Mouse (Mus musculus): ENCODE results near the gene Erich3. TPM values are rescaled to one million over a fixed set of nuclear protein-coding genes. Genes with fewer than 3 reads are reported as not detected.
"Not testable (repeated sequence)": the region's sequence is repeated elsewhere in the genome, so short reads cannot be mapped to it uniquely, and the experiment has no call there.

The Erich3 gene
- total RNA-seq (2014; fragmentation: Nextera tagmentation) = not detected in 2 replicates
- total RNA-seq (2017) = not detected in 2 replicates

DNA sequence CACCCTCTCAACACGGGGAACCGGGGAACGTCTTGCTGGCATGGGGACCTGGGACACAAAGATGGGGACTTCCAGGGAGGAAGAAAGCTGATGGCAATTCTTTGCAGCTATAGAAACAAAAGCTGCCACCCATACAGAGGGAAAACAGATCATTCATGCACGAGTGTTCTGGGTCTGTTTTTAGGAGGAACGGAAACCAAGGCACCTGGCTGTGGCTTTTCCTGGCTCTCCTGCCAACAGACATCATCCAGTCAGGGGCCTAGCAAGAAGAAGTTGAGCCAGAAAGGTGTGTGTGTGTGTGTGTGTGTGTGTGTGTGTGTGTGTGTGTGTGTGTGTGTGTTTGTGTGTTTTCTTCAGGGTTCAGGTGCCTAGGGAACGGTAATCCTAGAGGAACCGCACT is at the start of gene Erich3:
Gene Erich3, plus strand, starts transcription at position 315 of the 400 bp plus-strand sequence.
- no peak for ATAC-seq (replicated peaks; ENCODE audit: low FRiP score, low TSS enrichment, poor library complexity, severe bottlenecking)

DNA sequence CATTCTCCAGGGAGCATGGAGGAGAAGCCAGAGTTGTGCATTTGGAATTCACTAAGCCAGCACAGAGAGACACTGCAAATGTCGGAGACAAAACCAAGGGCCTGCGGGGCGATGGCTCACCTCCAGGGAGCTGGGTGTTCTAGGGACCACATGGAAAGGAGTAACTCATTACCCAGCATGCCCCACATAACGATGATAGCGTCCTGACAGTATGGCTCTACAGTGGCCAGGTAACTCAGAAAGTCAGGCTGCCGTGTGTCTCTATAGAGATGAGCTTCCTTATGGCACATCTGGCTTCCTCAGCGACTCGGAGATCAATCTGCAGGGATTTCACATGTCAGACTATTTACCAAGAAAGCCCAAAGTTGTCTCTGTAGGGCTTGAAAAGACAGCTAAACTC is 48.9 kb upstream of the Erich3 start:
- no peak for ATAC-seq (replicated peaks; ENCODE audit: low FRiP score, low TSS enrichment, poor library complexity, severe bottlenecking)

GRCm38 (mm10) chr3:154615304-154615703 is 48.4 kb upstream of the Erich3 start:
- ATAC-seq (replicated peaks; ENCODE audit: low FRiP score, low TSS enrichment, poor library complexity, severe bottlenecking) = no peak

DNA sequence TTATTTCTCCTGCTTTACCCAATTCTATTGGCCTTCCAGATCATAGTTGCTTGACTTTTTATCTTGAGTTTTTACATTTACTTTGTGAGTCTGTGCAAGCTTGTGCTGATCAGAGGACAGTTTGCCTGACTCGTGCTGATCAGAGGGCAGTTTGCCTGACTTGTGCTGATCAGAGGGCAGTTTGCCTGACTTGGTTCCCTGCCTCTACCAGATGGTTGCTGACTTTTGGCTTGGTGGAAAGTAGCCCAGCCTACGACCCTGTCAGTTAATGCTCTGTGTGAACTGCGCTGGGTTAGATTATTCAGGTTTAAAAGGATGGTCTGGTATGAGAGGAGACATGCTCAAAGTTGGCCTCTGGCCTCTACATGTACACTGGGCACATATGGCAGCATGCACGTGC is 47.6 kb upstream of the Erich3 start:
- ATAC-seq (replicated peaks; ENCODE audit: low FRiP score, low TSS enrichment, poor library complexity, severe bottlenecking) = no peak

DNA sequence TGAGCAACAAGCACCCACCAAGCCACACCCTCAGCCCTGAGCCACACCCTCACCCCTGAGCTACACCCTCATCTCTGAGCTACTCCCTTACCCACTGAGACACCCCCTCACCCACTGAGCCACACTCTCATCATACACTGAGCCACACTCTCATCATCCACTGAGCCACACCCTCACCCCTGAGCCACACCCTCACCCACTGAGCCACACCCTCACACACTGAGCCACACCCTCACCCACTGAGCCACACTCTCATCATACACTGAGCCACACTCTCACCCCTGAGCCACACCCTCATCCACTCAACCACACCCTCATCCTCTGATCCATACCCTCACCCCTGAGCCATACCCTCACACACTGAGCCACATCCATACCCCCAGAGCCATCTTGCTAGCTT is 35.4 kb upstream of the Erich3 start:
- peak; percentile 71; the same call in 1 of the 2 replicates for ATAC-seq (replicated peaks; ENCODE audit: low FRiP score, low TSS enrichment, poor library complexity, severe bottlenecking)

- not testable (repeated sequence) for ATAC-seq (replicated peaks; ENCODE audit: low FRiP score, low TSS enrichment, poor library complexity, severe bottlenecking)
Measured at GRCm38 (mm10) chr3:154631281-154631680, 32.4 kb upstream of the Erich3 start.

GRCm38 (mm10) chr3:154633091-154633490 is 30.6 kb upstream of the Erich3 start:
- no peak for ATAC-seq (replicated peaks; ENCODE audit: low FRiP score, low TSS enrichment, poor library complexity, severe bottlenecking)

GRCm38 (mm10) chr3:154646638-154647442 is 16.8 kb upstream of the Erich3 start:
- ATAC-seq (replicated peaks; ENCODE audit: low FRiP score, low TSS enrichment, poor library complexity, severe bottlenecking) = peak; percentile 59; the same call in 1 of the 2 replicates

DNA sequence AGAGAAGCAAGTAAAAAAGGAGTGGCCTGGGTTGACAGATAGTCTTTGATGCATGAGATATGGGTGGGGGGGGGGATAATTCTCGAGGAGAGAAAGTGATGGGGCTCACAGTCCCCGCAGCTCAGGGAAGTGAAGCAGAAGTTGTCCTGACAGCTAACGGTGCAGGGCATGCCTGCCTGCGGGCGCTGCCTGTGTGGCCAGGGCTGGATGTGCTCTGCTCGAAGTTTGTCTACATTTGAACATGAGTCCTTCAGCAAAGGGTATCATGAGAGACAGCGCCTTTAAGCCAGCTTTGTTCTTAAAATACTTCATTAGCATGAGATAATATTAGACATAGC is 16.2 kb upstream of the Erich3 start:
- no peak for ATAC-seq (replicated peaks; ENCODE audit: low FRiP score, low TSS enrichment, poor library complexity, severe bottlenecking)

DNA sequence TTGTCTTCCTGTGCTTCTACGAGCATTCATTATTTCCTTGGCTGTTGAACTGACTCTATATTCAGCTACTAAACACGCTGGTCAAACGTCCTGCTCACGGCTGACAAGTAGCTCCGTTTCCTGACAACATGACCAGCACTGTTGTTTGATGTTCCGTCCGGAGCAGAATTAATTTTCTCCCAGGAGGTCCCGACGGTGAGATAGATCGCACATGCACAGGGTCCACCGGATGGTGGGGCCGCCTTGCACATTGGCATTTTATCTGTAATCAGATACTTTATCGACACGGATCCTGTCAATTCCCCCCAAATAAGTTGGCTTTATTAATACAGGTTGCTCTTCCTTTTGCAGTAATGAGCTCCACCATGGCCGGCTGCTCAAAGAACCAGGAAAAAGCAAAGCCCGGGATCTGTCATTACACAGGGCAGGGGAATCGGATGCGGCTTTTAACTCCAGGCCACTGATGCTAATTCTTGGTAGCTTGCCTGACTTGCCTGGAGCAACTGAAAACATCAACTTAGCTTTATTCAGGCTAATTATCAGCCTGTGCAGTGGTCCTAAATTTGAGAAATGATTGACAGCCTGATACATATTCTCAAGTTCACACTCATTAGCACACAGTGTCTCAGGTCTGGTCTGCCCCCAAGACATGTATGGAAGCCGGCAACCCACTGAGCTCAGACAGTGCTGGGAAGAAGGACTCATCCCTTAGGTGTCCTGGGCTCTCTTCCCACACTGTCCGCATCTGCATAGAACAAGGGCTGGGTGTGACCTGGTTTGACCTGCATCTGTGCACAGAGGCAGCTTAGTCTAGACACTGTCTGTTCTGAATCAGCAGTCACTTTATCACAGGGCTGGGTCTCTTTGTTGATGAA is 14.0 kb upstream of the Erich3 start:
- ATAC-seq (replicated peaks; ENCODE audit: low FRiP score, low TSS enrichment, poor library complexity, severe bottlenecking) = no peak

- no peak for ATAC-seq (replicated peaks; ENCODE audit: low FRiP score, low TSS enrichment, poor library complexity, severe bottlenecking)
Measured at GRCm38 (mm10) chr3:154651192-154651821, 12.4 kb upstream of the Erich3 start.

GRCm38 (mm10) chr3:154652581-154653420 is 10.9 kb upstream of the Erich3 start:
- ATAC-seq (replicated peaks; ENCODE audit: low FRiP score, low TSS enrichment, poor library complexity, severe bottlenecking) = peak; percentile 62

DNA sequence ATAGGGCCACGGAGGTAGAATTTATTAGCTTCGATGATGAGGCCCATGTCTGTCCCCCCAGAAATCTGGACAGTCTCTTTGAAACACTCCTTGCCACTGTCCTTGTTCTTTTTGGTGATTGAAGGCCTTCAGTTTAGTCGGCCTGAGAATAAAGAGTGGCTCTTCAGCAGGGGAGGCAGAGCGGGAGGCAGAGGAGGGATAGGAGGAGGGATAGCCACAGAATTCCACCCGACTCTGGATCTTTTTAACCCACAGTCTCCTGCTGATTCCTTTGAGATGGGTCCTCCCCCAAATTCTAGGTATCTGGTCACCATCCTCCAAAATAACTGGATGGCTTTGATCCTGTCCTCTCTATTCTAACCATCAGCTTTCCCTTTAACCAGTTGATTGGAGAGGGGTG is 10.2 kb upstream of the Erich3 start:
- no peak for ATAC-seq (replicated peaks; ENCODE audit: low FRiP score, low TSS enrichment, poor library complexity, severe bottlenecking)

DNA sequence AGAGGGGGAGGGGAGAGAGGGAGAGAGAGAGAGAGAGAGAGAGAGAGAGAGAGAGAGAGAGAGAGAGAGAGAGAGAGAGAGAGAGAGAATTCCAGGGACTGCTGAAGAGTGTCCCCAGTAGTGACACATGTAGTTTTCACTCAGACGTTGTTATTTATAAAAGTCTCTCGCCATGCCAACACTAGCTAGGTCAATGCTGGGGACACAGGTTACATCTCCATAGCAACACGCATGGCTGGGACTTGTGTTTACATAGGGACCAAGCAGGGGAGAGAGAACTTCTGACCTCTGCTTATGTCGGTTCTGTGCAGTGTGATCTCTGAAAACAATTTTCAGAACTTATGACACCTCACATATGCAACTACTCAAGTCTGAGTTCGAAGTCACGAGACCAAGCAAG is 9.4 kb upstream of the Erich3 start:
- no peak for ATAC-seq (replicated peaks; ENCODE audit: low FRiP score, low TSS enrichment, poor library complexity, severe bottlenecking)

DNA sequence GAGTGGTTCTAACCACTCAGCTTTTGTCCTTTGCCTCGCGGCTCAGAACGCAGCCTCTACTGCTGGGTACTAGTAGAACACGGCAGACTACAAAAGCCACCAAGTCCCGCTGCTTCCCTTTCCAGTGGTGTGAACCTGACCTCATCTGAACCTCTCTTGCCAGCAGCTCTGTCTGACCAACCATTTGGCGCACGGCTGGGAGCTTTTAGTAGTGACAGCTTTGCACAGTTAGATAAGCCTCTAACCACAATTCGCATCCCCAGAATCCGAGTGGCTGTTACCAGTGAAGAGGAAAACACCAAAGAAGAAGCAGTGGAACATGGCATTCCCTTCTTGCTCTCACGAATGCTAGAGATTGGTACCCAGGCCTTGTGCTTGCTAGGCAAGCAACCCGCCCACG is 8.8 kb upstream of the Erich3 start:
- no peak for ATAC-seq (replicated peaks; ENCODE audit: low FRiP score, low TSS enrichment, poor library complexity, severe bottlenecking)

DNA sequence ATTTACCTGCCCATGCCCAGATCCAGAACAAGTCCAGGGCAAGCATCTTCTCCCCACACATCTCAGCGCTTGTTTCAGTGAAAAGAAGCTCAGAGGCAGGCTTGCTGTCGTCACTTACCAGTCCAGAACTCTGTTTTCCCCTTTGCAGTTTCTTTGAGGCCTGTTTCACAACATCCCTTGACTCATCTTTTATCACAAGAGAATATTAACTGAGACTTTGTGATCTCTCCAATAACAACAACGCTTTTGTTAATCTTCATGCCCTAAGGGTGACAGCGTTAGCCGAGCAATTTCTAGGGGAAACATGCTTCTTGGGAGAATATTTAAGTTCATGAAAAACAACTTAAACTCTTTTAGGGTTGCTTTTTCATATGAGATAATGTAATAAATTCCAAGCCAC is 7.9 kb upstream of the Erich3 start:
- no peak for ATAC-seq (replicated peaks; ENCODE audit: low FRiP score, low TSS enrichment, poor library complexity, severe bottlenecking)

GRCm38 (mm10) chr3:154663976-154664581 is 420 bp downstream of the Erich3 start:
- ATAC-seq (replicated peaks; ENCODE audit: low FRiP score, low TSS enrichment, poor library complexity, severe bottlenecking) = no peak

- no peak for ATAC-seq (replicated peaks; ENCODE audit: low FRiP score, low TSS enrichment, poor library complexity, severe bottlenecking)
Measured at GRCm38 (mm10) chr3:154664636-154665035, 977 bp downstream of the Erich3 start.

- no peak for ATAC-seq (replicated peaks; ENCODE audit: low FRiP score, low TSS enrichment, poor library complexity, severe bottlenecking)
Measured at GRCm38 (mm10) chr3:154668485-154668884, 4.8 kb downstream of the Erich3 start.
